Mouse (Mus musculus) mature B cell (primary cell): ENCODE data around the gene Frem1.

Experiments used
- in situ Hi-C: fragments of 300-500 bp; cut with MboI; formaldehyde crosslinking; loops from 2 replicates; pipeline ENCODE4 v1.14.3; 2019

Frem1 gene

GRCm38 (mm10) chr4:82872121-82872520 lies 180.0 kb downstream of the Frem1 start:
- in situ Hi-C loops = no loop called here

GRCm38 (mm10) chr4:82870931-82871330 lies 181.2 kb downstream of the Frem1 start:
- in situ Hi-C loops = no loop called here

- in situ Hi-C loops = no loop called here
Measured at GRCm38 (mm10) chr4:82867731-82868445, 184.3 kb downstream of the Frem1 start.

- in situ Hi-C loops = no loop called here
Measured at GRCm38 (mm10) chr4:82867111-82867510, 185.0 kb downstream of the Frem1 start.

GRCm38 (mm10) chr4:82864974-82865699 lies 187.0 kb downstream of the Frem1 start:
- in situ Hi-C loops = no loop called here

GRCm38 (mm10) chr4:82863316-82863715 lies 188.8 kb downstream of the Frem1 start:
- in situ Hi-C loops = no loop called here

GRCm38 (mm10) chr4:82861451-82861850 lies 190.7 kb downstream of the Frem1 start:
- in situ Hi-C loops = no loop called here

- in situ Hi-C loops = no loop called here
Measured at GRCm38 (mm10) chr4:82860566-82860965, 191.6 kb downstream of the Frem1 start.

GRCm38 (mm10) chr4:82859131-82860125 lies 192.7 kb downstream of the Frem1 start, which contains the start of gene Zdhhc21:
TSS of gene Zdhhc21 (minus strand) at chr4:82859958.
- in situ Hi-C loops = no loop called here

GRCm38 (mm10) chr4:82858431-82859010 lies 193.6 kb downstream of the Frem1 start:
- in situ Hi-C loops = no loop called here

GRCm38 (mm10) chr4:82856986-82857385 lies 195.2 kb downstream of the Frem1 start:
- in situ Hi-C loops = no loop called here

- in situ Hi-C loops = no loop called here
Measured at GRCm38 (mm10) chr4:82853809-82854208, 198.3 kb downstream of the Frem1 start.

GRCm38 (mm10) chr4:82848552-82849234 lies 203.4 kb downstream of the Frem1 start:
- in situ Hi-C loops = no loop called here
